Mouse (Mus musculus) ES-Bruce4 (cell line): ENCODE data around the gene Acer3. TPM values are rescaled to one million over a fixed set of nuclear protein-coding genes. Genes with fewer than 3 reads are reported as not detected.

Source experiments
- H3K27ac ChIP-seq: 2 replicates; pipeline ENCODE4 v1.5.1; 2012; ENCODE audit warnings: low read length, inconsistent platforms; ENCODE audit not compliant: insufficient read depth
- H3K27me3 ChIP-seq: 2 replicates; pipeline ENCODE4 v1.6.1; 2012; ENCODE audit warnings: mild to moderate bottlenecking, low read length, inconsistent platforms; ENCODE audit not compliant: control insufficient read depth, poor library complexity, insufficient read depth, severe bottlenecking
- H3K36me3 ChIP-seq: 2 replicates; pipeline ENCODE4 v1.6.1; 2012; ENCODE audit warnings: inconsistent platforms, mild to moderate bottlenecking, low read length, moderate library complexity; ENCODE audit not compliant: control insufficient read depth, poor library complexity, insufficient read depth, severe bottlenecking
- H3K4me1 ChIP-seq: one replicate; pipeline ENCODE4 v1.8.1; 2011; ENCODE audit warnings: low read length; ENCODE audit not compliant: control insufficient read depth, insufficient read depth
- H3K4me3 ChIP-seq: 2 replicates; pipeline ENCODE4 v1.5.1; 2011; ENCODE audit warnings: low read depth, mild to moderate bottlenecking, low read length
- H3K9ac ChIP-seq: 2 replicates; pipeline ENCODE4 v1.6.1; 2012; ENCODE audit warnings: low read depth, mild to moderate bottlenecking, inconsistent platforms; ENCODE audit not compliant: poor library complexity, severe bottlenecking
- H3K9me3 ChIP-seq: replicated peaks from 2 replicates; pipeline ENCODE4 v1.6.1; 2012; ENCODE audit warnings: mild to moderate bottlenecking, low read length, inconsistent platforms; ENCODE audit not compliant: control insufficient read depth, poor library complexity, insufficient read depth, severe bottlenecking
- CTCF ChIP-seq: IDR thresholded peaks from one replicate; pipeline ENCODE4 v1.8.1; 2011; ENCODE audit warnings: low read depth, low read length
- EP300 ChIP-seq: IDR thresholded peaks from 2 replicates; pipeline ENCODE4 v1.6.1; 2011; ENCODE audit warnings: low read depth, low read length; ENCODE audit not compliant: insufficient read depth
- POLR2A ChIP-seq: IDR thresholded peaks from one replicate; pipeline ENCODE4 v1.8.1; 2011; ENCODE audit warnings: low read length; ENCODE audit not compliant: insufficient read depth
- polyA plus RNA-seq: library from polyadenylated mRNA; stranded (reverse); fragments of >200 nt; gene quantifications from 2 replicates; pipeline ENCODE4 v1.2.4, GENCODE M21; 2011; ENCODE audit warnings: low read depth; ENCODE audit not compliant: missing spikeins, insufficient read depth, insufficient read length

The Acer3 gene
- polyA plus RNA-seq, 1 experiment, result 18.4 TPM

GRCm38 (mm10) chr7:98199381-98199780, 121.6 kb downstream of the Acer3 start, which contains the start of gene B3gnt6:
Gene B3gnt6, minus strand, starts transcription at chr7:98199481.
- no peaks in the 10 kb centered on the region for H3K36me3 ChIP-seq
- no peak within 1 kb of the TSS for H3K9ac ChIP-seq
- peaks cover 5% of the 10 kb centered on the region; the same call in 1 of the 2 replicates for H3K27me3 ChIP-seq
- H3K27ac ChIP-seq, result no peak within 1 kb of the TSS
- TF ChIP-seq CTCF, result no peak
- H3K9me3 ChIP-seq, result no peaks in the 10 kb centered on the region
- H3K4me1 ChIP-seq, result no peaks in the 10 kb centered on the region
- no peak within 1 kb of the TSS for H3K4me3 ChIP-seq

- Histone ChIP-seq H3K4me3 (no peak overlapping the region), H3K27me3 (peaks cover 8% of the 10 kb centered on the region; the same call in 1 of the 2 replicates), H3K9me3 (no peaks in the 10 kb centered on the region), H3K36me3 (no peaks in the 10 kb centered on the region), H3K4me1 (peaks cover 1% of the 10 kb centered on the region), H3K27ac (no peak overlapping the region), H3K9ac (no peak overlapping the region)
- TF ChIP-seq EP300 (no peak), POLR2A (no peak), CTCF (no peak)
Observed at GRCm38 (mm10) chr7:98195151-98195801, 125.7 kb downstream of the Acer3 start.

GRCm38 (mm10) chr7:98194026-98194792, 126.8 kb downstream of the Acer3 start:
- peaks cover 8% of the 10 kb centered on the region; the same call in 1 of the 2 replicates for H3K27me3 ChIP-seq
- no peaks in the 10 kb centered on the region for H3K9me3 ChIP-seq
- H3K4me1 ChIP-seq, result peaks cover 6% of the 10 kb centered on the region
- H3K36me3 ChIP-seq, result no peaks in the 10 kb centered on the region
- no peak for TF ChIP-seq CTCF
- TF ChIP-seq EP300, result no peak
- no peak for TF ChIP-seq POLR2A
- no peak overlapping the region for H3K27ac ChIP-seq
- peak overlapping the region; percentile 1; the same call in 1 of the 2 replicates for H3K9ac ChIP-seq
- peak overlapping the region; percentile 50 for H3K4me3 ChIP-seq

GRCm38 (mm10) chr7:98193515-98194025, 127.4 kb downstream of the Acer3 start:
- Histone ChIP-seq H3K9ac (no peak overlapping the region; the same call in 1 of the 2 replicates), H3K27me3 (peaks cover 8% of the 10 kb centered on the region; the same call in 1 of the 2 replicates)

GRCm38 (mm10) chr7:98191571-98192250, 129.3 kb downstream of the Acer3 start:
- TF ChIP-seq EP300 (no peak), CTCF (peak; percentile 86)
- no peaks in the 10 kb centered on the region for H3K9me3 ChIP-seq
- H3K27me3 ChIP-seq, result peaks cover 8% of the 10 kb centered on the region; the same call in 1 of the 2 replicates
- no peak overlapping the region for H3K9ac ChIP-seq
- H3K4me1 ChIP-seq, result peaks cover 11% of the 10 kb centered on the region
- no peak overlapping the region for H3K4me3 ChIP-seq
- H3K27ac ChIP-seq, result no peak overlapping the region
- no peaks in the 10 kb centered on the region for H3K36me3 ChIP-seq

More at GRCm38 (mm10) chr7:98193515-98194025, 127.4 kb downstream of the Acer3 start:
- peaks cover 11% of the 10 kb centered on the region for H3K4me1 ChIP-seq
- no peaks in the 10 kb centered on the region for H3K36me3 ChIP-seq
- H3K9me3 ChIP-seq, result no peaks in the 10 kb centered on the region
- H3K27ac ChIP-seq, result no peak overlapping the region
- peak overlapping the region; percentile 50 for H3K4me3 ChIP-seq
- no peak for TF ChIP-seq EP300
- no peak for TF ChIP-seq POLR2A
- peak; percentile 28 for TF ChIP-seq CTCF
